Mouse (Mus musculus) MN1 (cell line): ENCODE measurements around the gene Acd.

Source experiments
- DNase-seq: peaks from one replicate; pipeline ENCODE4 v3.0.0-alpha.2; 2016; ENCODE audit warnings: low spot score

Gene Acd

GRCm38 (mm10) chr8:105700966-105701824 is at the start of gene Acd, which contains the start of gene Pard6a:
Acd (minus strand) TSS chr8:105701102.
Pard6a (plus strand) TSS chr8:105701148.
- peak; percentile 97 for DNase-seq

- peak; percentile 90 for DNase-seq
Measured at GRCm38 (mm10) chr8:105750606-105751005, 49.7 kb upstream of the Acd start.

GRCm38 (mm10) chr8:105743301-105743700 is 42.4 kb upstream of the Acd start:
- DNase-seq = peak; percentile 26

- no peak for DNase-seq
Measured at GRCm38 (mm10) chr8:105739216-105739615, 38.3 kb upstream of the Acd start.

GRCm38 (mm10) chr8:105732186-105732585 is 31.3 kb upstream of the Acd start:
- no peak for DNase-seq

- DNase-seq = peak; percentile 81
Measured at GRCm38 (mm10) chr8:105727397-105728124, 26.7 kb upstream of the Acd start.

- DNase-seq = no peak
Measured at GRCm38 (mm10) chr8:105725726-105726125, 24.8 kb upstream of the Acd start.

GRCm38 (mm10) chr8:105722861-105723260 is 22.0 kb upstream of the Acd start:
- DNase-seq = no peak

GRCm38 (mm10) chr8:105719637-105720036 is 18.7 kb upstream of the Acd start:
- DNase-seq = no peak

- no peak for DNase-seq
Measured at GRCm38 (mm10) chr8:105716302-105716945, 15.5 kb upstream of the Acd start.

GRCm38 (mm10) chr8:105715042-105715441 is 14.1 kb upstream of the Acd start:
- no peak for DNase-seq

- peak; percentile 95 for DNase-seq
Measured at GRCm38 (mm10) chr8:105714139-105714538, 13.2 kb upstream of the Acd start.

GRCm38 (mm10) chr8:105712286-105712685 is 11.4 kb upstream of the Acd start:
- no peak for DNase-seq

GRCm38 (mm10) chr8:105709317-105709716 is 8.4 kb upstream of the Acd start:
- no peak for DNase-seq

- DNase-seq = no peak
Measured at GRCm38 (mm10) chr8:105708675-105709074, 7.8 kb upstream of the Acd start.

GRCm38 (mm10) chr8:105707498-105708403 is 6.8 kb upstream of the Acd start, which contains the start of the genes 4933405L10Rik and Enkd1:
4933405L10Rik (plus strand) TSS chr8:105707655.
Enkd1 (minus strand) TSS chr8:105708210.
- peak; percentile 92 for DNase-seq

GRCm38 (mm10) chr8:105706426-105706825 is 5.5 kb upstream of the Acd start:
- no peak for DNase-seq

GRCm38 (mm10) chr8:105704955-105705354 is 4.1 kb upstream of the Acd start:
- no peak for DNase-seq

GRCm38 (mm10) chr8:105704146-105704812 is 3.4 kb upstream of the Acd start:
- DNase-seq = no peak

- no peak for DNase-seq
Measured at GRCm38 (mm10) chr8:105702731-105703415, 2.0 kb upstream of the Acd start.
